Mouse (Mus musculus) forebrain, embryonic 12.5 days (tissue): Measurements from ENCODE around the gene Prim1. TPM values are rescaled to one million over a fixed set of nuclear protein-coding genes. Genes with fewer than 3 reads are reported as not detected.
"Not testable (repeated sequence)": the region's sequence is repeated elsewhere in the genome, so short reads cannot be mapped to it uniquely, and the experiment has no call there.

Experiments
- ATAC-seq: fragments of 200-750 bp; cut with Nextera tagmentation; 2 replicates; pipeline ENCODE4 v1.8.0; 2017; ENCODE audit warnings: moderate TSS enrichment; ENCODE audit not compliant: low FRiP score
- H3K27ac ChIP-seq: fragments of 300-500 bp; sonication (generic); 2 replicates; pipeline ENCODE4 v1.5.1; 2016; ENCODE audit warnings: mild to moderate bottlenecking
- H3K27me3 ChIP-seq: fragments of 300-500 bp; sonication (generic); 2 replicates; pipeline ENCODE4 v1.6.1; 2016; ENCODE audit warnings: mild to moderate bottlenecking
- H3K36me3 ChIP-seq: fragments of 300-500 bp; sonication (generic); replicated peaks from 2 replicates; pipeline ENCODE4 v1.6.1; 2016; ENCODE audit warnings: mild to moderate bottlenecking
- H3K4me1 ChIP-seq: fragments of 300-500 bp; sonication (generic); 2 replicates; pipeline ENCODE4 v1.6.1; 2016
- H3K4me2 ChIP-seq: fragments of 300-500 bp; sonication (generic); 2 replicates; pipeline ENCODE4 v1.6.1; 2016; ENCODE audit warnings: mild to moderate bottlenecking, moderate library complexity
- H3K4me3 ChIP-seq: fragments of 300-500 bp; sonication (generic); replicated peaks from 2 replicates; pipeline ENCODE4 v1.5.1; 2016; ENCODE audit warnings: mild to moderate bottlenecking
- H3K9ac ChIP-seq: fragments of 300-500 bp; sonication (generic); 2 replicates; pipeline ENCODE4 v1.6.1; 2016; ENCODE audit warnings: mild to moderate bottlenecking
- H3K9me3 ChIP-seq: fragments of 300-500 bp; sonication (generic); 2 replicates; pipeline ENCODE4 v1.6.1; 2016
- WGBS: fragments of 180-500 bp; shearing (Covaris S2); methylation state at CpG from one replicate; pipeline ENCODE4 v1.1.7; 2016; 5-methylcytosine and 5-hydroxymethylcytosine counted together
- polyA plus RNA-seq: library from polyadenylated mRNA; unstranded; fragments of >200 nt; fragmentation: Nextera tagmentation; extraction: Ambion mirVana; gene quantifications from 2 replicates; pipeline ENCODE4 v1.2.1, GENCODE M21; 2016

Gene Prim1
- polyA plus RNA-seq, 1 experiment from 2014 or later: 100 TPM

GRCm38 (mm10) chr10:128059207-128059981 is 44.4 kb downstream of the Prim1 start:
- Histone ChIP-seq H3K27me3 (no peaks in the 10 kb centered on the region), H3K9me3 (no peaks in the 10 kb centered on the region), H3K4me3 (peak overlapping the region; percentile 91), H3K4me1 (peaks cover 27% of the 10 kb centered on the region), H3K36me3 (peaks cover 16% of the 10 kb centered on the region), H3K27ac (peak overlapping the region; percentile 98), H3K4me2 (peak overlapping the region; percentile 76), H3K9ac (peak overlapping the region; percentile 90)
- ATAC-seq: peak; percentile 40; the same call in 1 of the 2 replicates
- WGBS: under 1% methylated on average over 58 of the region's 62 CpGs

DNA sequence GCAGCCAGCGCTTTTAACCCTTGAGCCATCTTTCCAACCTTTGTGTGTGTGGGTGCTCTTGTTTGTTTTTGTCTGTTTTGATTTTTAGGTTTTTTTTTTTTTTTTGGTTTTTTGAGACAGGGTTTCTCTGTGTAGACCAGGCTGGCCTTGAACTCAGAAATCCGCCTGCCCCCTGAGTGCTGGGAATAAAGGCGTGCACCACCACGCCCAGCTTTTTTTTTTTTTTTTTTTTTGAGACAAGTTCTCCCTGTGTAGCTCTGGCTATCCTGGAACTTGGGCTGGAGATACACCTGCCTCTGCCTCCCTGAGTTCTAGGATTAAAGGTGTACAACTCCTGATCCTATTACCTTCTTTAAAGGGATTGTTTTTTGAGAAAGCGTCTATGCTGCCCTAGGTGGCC is 46.1 kb downstream of the Prim1 start:
- H3K9me3 ChIP-seq: no peaks in the 10 kb centered on the region
- peak overlapping the region; percentile 76 for H3K4me2 ChIP-seq
- 93% methylated on average over 5 of the region's 5 CpGs for WGBS
- no peak for ATAC-seq
- H3K36me3 ChIP-seq: peaks cover 16% of the 10 kb centered on the region
- H3K27me3 ChIP-seq: no peaks in the 10 kb centered on the region
- H3K27ac ChIP-seq: no peak overlapping the region
- H3K4me1 ChIP-seq: peaks cover 27% of the 10 kb centered on the region
- peak overlapping the region; percentile 90; the same call in 1 of the 2 replicates for H3K9ac ChIP-seq
- H3K4me3 ChIP-seq: peak overlapping the region; percentile 91

DNA sequence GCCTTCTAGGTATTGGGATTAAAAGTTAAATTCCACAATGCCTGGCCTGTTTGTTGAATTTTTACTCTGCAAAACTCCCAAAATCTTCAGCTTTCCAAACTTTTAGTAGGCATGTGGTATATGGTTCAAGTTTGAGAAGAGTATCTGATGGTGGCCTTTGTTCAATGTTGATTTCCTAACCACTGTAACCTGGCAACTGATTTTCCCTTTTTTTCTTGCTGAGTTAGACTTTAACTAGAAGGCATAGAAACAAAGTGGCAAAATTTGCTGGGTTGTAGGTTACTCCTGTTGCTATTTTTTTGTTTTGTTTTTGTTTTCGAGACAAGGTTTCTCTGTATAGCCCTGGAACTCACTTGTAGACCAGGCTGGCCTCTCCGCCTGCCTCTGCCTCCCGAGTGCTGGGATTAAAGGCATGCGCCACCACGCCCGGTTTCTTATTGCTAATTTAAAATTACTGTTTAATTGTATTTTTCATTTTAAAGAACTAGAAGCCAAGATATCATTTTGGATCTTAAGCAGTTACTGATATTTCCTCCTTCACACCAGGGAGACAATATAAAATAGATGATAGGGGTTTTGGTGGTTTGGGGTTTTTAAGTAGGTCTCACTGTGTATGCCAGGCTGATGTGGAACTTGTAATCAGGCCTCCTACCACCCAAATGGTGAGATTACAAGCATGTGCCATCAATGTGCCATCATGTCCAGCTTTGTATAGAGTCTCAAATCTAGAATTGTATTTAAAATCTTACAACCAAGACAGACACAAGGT is 47.4 kb downstream of the Prim1 start:
- no peak for ATAC-seq
- H3K27ac ChIP-seq: no peak overlapping the region
- H3K9ac ChIP-seq: no peak overlapping the region
- 96% methylated on average over 6 of the region's 6 CpGs for WGBS
- no peak overlapping the region for H3K4me3 ChIP-seq
- H3K4me1 ChIP-seq: peaks cover 27% of the 10 kb centered on the region
- no peaks in the 10 kb centered on the region for H3K9me3 ChIP-seq
- no peaks in the 10 kb centered on the region for H3K27me3 ChIP-seq
- H3K4me2 ChIP-seq: no peak overlapping the region
- H3K36me3 ChIP-seq: peaks cover 16% of the 10 kb centered on the region

DNA sequence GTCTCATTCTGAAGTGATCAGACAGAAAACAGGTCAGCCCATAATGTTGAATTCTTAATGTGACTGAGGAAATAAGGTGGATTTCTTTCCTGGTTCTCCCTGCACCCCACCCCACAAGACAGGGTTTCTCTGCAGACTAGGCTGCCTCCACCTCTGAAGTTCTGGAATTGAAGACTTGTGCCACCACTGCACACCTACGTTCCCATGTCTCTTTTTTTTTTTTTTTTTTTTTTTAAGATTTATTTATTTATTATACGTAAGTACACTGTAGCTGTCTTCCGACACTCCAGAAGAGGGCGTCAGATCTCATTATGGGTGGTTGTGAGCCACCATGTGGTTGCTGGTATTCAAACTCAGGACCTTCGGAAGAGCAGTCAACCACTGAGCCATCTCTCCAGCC is 51.1 kb downstream of the Prim1 start:
- Histone ChIP-seq H3K9me3 (0 out of 2 replicates have a peak, but pooled peaks cover 3% of the 10 kb centered on the region), H3K36me3 (peaks cover 39% of the 10 kb centered on the region), H3K4me1 (peaks cover 7% of the 10 kb centered on the region; the same call in 1 of the 2 replicates), H3K27ac (no peak overlapping the region), H3K4me2 (no peak overlapping the region), H3K4me3 (no peak overlapping the region), H3K27me3 (no peaks in the 10 kb centered on the region), H3K9ac (no peak overlapping the region)
- no peak for ATAC-seq
- WGBS: 91% methylated on average over 5 of the region's 5 CpGs

DNA sequence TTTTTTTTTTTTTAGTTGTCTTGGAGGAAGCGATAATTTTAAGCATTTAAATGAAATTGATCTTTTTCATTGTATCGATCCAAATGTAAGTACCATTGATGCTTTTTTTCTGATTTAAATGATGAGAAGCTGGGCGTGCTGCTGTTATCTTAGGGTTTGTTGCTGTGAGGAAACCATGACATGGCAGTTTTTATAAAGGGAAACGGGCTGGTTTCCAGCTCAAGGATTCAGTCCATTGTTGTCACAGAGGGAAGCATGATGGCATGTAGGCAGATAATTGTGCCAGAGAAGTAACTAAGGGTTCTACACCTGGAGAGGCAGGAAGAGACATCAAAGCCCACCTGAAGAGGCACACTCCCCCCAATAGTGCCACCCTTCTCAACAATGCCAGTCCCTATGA is 54.2 kb downstream of the Prim1 start:
- H3K36me3 ChIP-seq: peaks cover 55% of the 10 kb centered on the region
- no peak overlapping the region for H3K4me2 ChIP-seq
- no peak overlapping the region for H3K9ac ChIP-seq
- H3K4me3 ChIP-seq: no peak overlapping the region
- 0 out of 2 replicates have a peak, but pooled peaks cover 3% of the 10 kb centered on the region for H3K9me3 ChIP-seq
- ATAC-seq: no peak
- no peak overlapping the region for H3K27ac ChIP-seq
- no peaks in the 10 kb centered on the region for H3K27me3 ChIP-seq
- 92% methylated on average over 4 of the region's 4 CpGs for WGBS
- no peaks in the 10 kb centered on the region for H3K4me1 ChIP-seq

DNA sequence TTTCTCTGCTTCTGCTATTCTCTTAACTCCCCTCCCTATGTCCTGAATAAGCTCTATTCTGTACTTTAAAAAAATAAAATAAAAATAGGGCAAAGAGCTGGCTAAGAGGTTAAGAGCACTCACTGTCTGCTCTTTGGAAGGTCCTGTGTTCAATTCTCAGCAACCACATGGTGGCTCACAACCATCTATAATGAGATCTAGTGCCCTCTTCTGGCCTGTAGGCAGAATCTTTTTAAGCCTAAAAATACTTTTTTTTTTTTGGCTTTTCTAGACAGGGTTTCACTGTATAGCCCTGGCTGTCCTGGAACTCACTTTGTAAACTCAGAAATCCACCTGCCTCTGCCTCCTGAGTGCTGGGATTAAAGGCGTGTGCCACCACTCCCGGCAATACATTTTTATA is 55.5 kb downstream of the Prim1 start:
- not testable (repeated sequence) for H3K27me3 ChIP-seq, H3K4me2 ChIP-seq, H3K27ac ChIP-seq, ATAC-seq, H3K9me3 ChIP-seq, H3K4me1 ChIP-seq, H3K4me3 ChIP-seq, H3K9ac ChIP-seq
- WGBS: 94% methylated on average over 2 of the region's 2 CpGs
- peaks cover 62% of the 10 kb centered on the region for H3K36me3 ChIP-seq

DNA sequence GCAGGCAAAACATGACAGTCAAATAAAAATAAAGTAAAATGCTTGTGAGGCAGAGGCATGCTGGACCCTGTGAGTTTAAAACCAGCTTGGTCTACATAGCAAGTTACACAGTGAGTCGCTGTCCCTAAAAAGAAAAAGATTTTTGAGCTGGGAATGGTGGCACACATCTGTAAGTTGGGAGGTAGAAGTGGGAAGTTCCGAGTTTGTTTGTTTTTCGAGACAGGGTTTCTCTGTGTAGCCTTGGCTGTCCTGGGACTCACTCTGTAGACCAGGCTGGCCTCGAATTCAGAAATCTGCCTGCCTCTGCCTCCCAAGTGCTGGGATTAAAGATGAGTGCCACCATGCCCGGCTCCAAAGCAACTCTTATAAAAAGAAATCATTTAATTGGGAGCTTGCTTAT is 63.3 kb downstream of the Prim1 start:
- H3K27me3 ChIP-seq, H3K27ac ChIP-seq, H3K4me3 ChIP-seq, H3K9ac ChIP-seq, H3K4me1 ChIP-seq, H3K4me2 ChIP-seq, H3K9me3 ChIP-seq, ATAC-seq: not testable (repeated sequence)
- 86% methylated on average over 5 of the region's 5 CpGs for WGBS
- peaks cover 38% of the 10 kb centered on the region for H3K36me3 ChIP-seq

Other genes starting within 250 kb of the Prim1 start
- 0.06 and 0.13 TPM in 2 replicates for gene Rdh9, start 238.8 kb upstream of the Prim1 start, polyA plus RNA-seq
- gene Rdh16, start 214.0 kb upstream of the Prim1 start, polyA plus RNA-seq: not detected in 2 replicates
- not detected in 2 replicates for gene Rdh19, start 165.2 kb upstream of the Prim1 start, polyA plus RNA-seq
- not detected in 2 replicates for gene Rdh16f2, start 148.7 kb upstream of the Prim1 start, polyA plus RNA-seq
- not detected in 2 replicates for gene Rdh7, start 126.4 kb upstream of the Prim1 start, polyA plus RNA-seq
- not detected in 2 replicates for gene Sdr9c7, start 116.7 kb upstream of the Prim1 start, polyA plus RNA-seq
- gene Hsd17b6, start 7.6 kb upstream of the Prim1 start, polyA plus RNA-seq: not detected in 2 replicates
- gene Naca, start 20.4 kb downstream of the Prim1 start, polyA plus RNA-seq: 758 and 799 TPM in 2 replicates
- gene Ptges3, start 43.8 kb downstream of the Prim1 start, polyA plus RNA-seq: 611 and 642 TPM in 2 replicates
- gene Atp5b, start 68.1 kb downstream of the Prim1 start, polyA plus RNA-seq: 2,091 and 2,135 TPM in 2 replicates
- gene Baz2a, start 76.4 kb downstream of the Prim1 start, polyA plus RNA-seq: 14.0 and 14.6 TPM in 2 replicates
- gene Rbms2, start 165.1 kb downstream of the Prim1 start, polyA plus RNA-seq: 19.2 and 20.3 TPM in 2 replicates
- 0.94 and 1.3 TPM in 2 replicates for gene Gls2, start 179.3 kb downstream of the Prim1 start, polyA plus RNA-seq
- gene Spryd4, start 196.6 kb downstream of the Prim1 start, polyA plus RNA-seq: 21.1 and 21.8 TPM in 2 replicates
- 0.18 and 0.42 TPM in 2 replicates for gene Mip, start 210.7 kb downstream of the Prim1 start, polyA plus RNA-seq
- gene Timeless, start 216.9 kb downstream of the Prim1 start, polyA plus RNA-seq: 74.7 and 77.3 TPM in 2 replicates
- gene Apon, start 238.9 kb downstream of the Prim1 start, polyA plus RNA-seq: 0.54 and 0.87 TPM in 2 replicates